Mouse (Mus musculus): Measurements from ENCODE around the gene Aldh4a1. TPM values are rescaled to one million over a fixed set of nuclear protein-coding genes. Genes with fewer than 3 reads are reported as not detected.
A peak's percentile ranks its signal among the peaks of the same experiment; 100 is the strongest.

Aldh4a1 gene
- polyA plus RNA-seq, 1 experiment: 44.5 TPM

- 55% methylated on average over 5 of the region's 5 CpGs for WGBS
- H3K4me1 ChIP-seq (ENCODE audit: control insufficient read depth, insufficient read depth, low read length): no peaks in the 10 kb centered on the region; the same call in 1 of the 2 replicates
- H3K4me3 ChIP-seq (replicated peaks; ENCODE audit: extremely low read depth, low read depth, low read length): no peak overlapping the region
Measured at GRCm38 (mm10) chr4:139631141-139631540, 8.5 kb downstream of the Aldh4a1 start.

DNA sequence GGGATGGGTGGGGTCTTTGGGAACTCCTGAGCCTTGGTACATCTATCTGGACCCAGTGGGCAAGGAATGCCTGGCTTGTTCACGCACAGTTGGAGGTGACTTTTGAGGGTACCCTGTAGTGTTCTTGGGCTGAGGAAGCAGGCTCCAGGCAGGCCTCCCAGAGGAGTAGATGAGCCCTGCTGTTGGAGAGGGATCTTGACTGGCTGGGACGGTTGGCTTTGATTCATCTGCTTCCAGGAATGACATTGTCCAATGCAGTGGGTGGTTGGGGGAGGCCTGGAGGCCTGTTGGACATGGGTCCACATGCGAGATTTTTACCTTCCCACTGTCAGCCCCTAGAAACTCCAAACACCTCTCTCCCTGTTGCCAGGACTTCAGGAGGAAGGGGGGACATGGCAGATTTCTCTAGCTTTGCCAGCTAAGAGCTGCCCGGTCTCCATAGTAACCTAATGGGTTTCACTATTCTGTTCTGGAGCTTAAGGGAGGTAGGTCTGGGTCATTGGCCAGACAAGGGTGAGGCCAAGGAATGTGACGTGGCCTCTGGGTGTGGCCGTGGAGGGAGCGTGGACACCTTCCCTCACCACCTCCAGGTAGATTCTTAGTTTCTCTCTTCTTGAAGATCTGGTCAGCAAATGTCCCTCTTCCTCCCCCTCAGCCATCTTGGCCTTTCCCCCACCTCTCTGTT lies 9.0 kb downstream of the Aldh4a1 start:
- no peak for TF ChIP-seq POLR2A (IDR thresholded peaks at IDR 0.05; ENCODE audit: borderline replicate concordance, extremely low read depth, low read depth, low read length)
- no peak for TF ChIP-seq CTCF (IDR thresholded peaks at IDR 0.05; ENCODE audit: insufficient read depth, low read length)
- Histone ChIP-seq H3K4me1 (ENCODE audit: control insufficient read depth, insufficient read depth, low read length) (no peaks in the 10 kb centered on the region; the same call in 1 of the 2 replicates), H3K4me3 (replicated peaks; ENCODE audit: extremely low read depth, low read depth, low read length) (no peak overlapping the region)
- 67% methylated on average over 7 of the region's 7 CpGs for WGBS
- no peak for DNase-seq

More at GRCm38 (mm10) chr4:139631141-139631540, 8.5 kb downstream of the Aldh4a1 start:
- TF ChIP-seq CTCF (IDR thresholded peaks at IDR 0.05; ENCODE audit: insufficient read depth, low read length): no peak
- no peak for DNase-seq

- Histone ChIP-seq H3K4me1 (ENCODE audit: control insufficient read depth, insufficient read depth, low read length) (no peaks in the 10 kb centered on the region; the same call in 1 of the 2 replicates), H3K4me3 (replicated peaks; ENCODE audit: extremely low read depth, low read depth, low read length) (no peak overlapping the region)
- TF ChIP-seq CTCF (IDR thresholded peaks at IDR 0.05; ENCODE audit: insufficient read depth, low read length) (no peak), POLR2A (IDR thresholded peaks at IDR 0.05; ENCODE audit: borderline replicate concordance, extremely low read depth, low read depth, low read length) (no peak)
- no peak for DNase-seq
- WGBS: 70% methylated on average over 10 of the region's 10 CpGs
Measured at GRCm38 (mm10) chr4:139632254-139632580, 9.6 kb downstream of the Aldh4a1 start.

- 29% methylated on average over 7 of the region's 7 CpGs for WGBS
- peak; percentile 100 for TF ChIP-seq CTCF (IDR thresholded peaks at IDR 0.05; ENCODE audit: insufficient read depth, low read length)
- TF ChIP-seq POLR2A (IDR thresholded peaks at IDR 0.05; ENCODE audit: borderline replicate concordance, extremely low read depth, low read depth, low read length): no peak
- peak; percentile 74 for DNase-seq
- no peak overlapping the region for H3K4me3 ChIP-seq (replicated peaks; ENCODE audit: extremely low read depth, low read depth, low read length)
- H3K4me1 ChIP-seq (ENCODE audit: control insufficient read depth, insufficient read depth, low read length): no peaks in the 10 kb centered on the region; the same call in 1 of the 2 replicates
Measured at GRCm38 (mm10) chr4:139636373-139636772, 13.7 kb downstream of the Aldh4a1 start.

- no peak for DNase-seq
- Histone ChIP-seq H3K4me1 (ENCODE audit: control insufficient read depth, insufficient read depth, low read length) (no peaks in the 10 kb centered on the region), H3K4me3 (replicated peaks; ENCODE audit: extremely low read depth, low read depth, low read length) (no peak overlapping the region)
- 82% methylated on average over 9 of the region's 9 CpGs for WGBS
- TF ChIP-seq POLR2A (IDR thresholded peaks at IDR 0.05; ENCODE audit: borderline replicate concordance, extremely low read depth, low read depth, low read length) (no peak), CTCF (IDR thresholded peaks at IDR 0.05; ENCODE audit: insufficient read depth, low read length) (no peak)
Measured at GRCm38 (mm10) chr4:139637847-139638246, 15.2 kb downstream of the Aldh4a1 start.

GRCm38 (mm10) chr4:139638356-139638755 lies 15.7 kb downstream of the Aldh4a1 start:
- H3K4me3 ChIP-seq (replicated peaks; ENCODE audit: extremely low read depth, low read depth, low read length): no peak overlapping the region
- no peak for DNase-seq
- TF ChIP-seq CTCF (IDR thresholded peaks at IDR 0.05; ENCODE audit: insufficient read depth, low read length) (no peak), POLR2A (IDR thresholded peaks at IDR 0.05; ENCODE audit: borderline replicate concordance, extremely low read depth, low read depth, low read length) (no peak)
- H3K4me1 ChIP-seq (ENCODE audit: control insufficient read depth, insufficient read depth, low read length): no peaks in the 10 kb centered on the region
- WGBS: 96% methylated on average over 16 of the region's 16 CpGs

DNA sequence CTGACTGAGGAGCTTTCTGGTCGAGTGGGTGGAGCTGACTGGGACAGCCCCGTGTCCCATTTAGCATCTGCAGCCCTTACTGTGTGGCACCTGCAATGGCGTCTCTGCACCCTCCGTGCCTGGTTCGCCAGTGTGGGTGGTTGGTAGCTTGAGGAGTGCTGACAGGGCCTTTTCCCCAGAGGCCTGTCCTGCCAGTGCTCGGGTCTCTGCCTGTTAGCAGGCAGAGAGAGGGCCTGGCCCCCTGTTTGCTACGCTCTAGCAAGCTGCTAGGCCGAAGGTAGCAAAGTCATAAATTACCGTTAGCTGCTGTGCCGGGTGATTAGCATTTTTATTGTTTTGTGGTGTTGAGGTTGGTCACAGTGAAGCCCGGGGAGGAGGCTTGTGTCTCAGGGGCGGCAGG lies 17.1 kb downstream of the Aldh4a1 start:
- Histone ChIP-seq H3K4me3 (replicated peaks; ENCODE audit: extremely low read depth, low read depth, low read length) (no peak overlapping the region), H3K4me1 (ENCODE audit: control insufficient read depth, insufficient read depth, low read length) (no peaks in the 10 kb centered on the region)
- 77% methylated on average over 12 of the region's 12 CpGs for WGBS
- DNase-seq: no peak
- no peak for TF ChIP-seq POLR2A (IDR thresholded peaks at IDR 0.05; ENCODE audit: borderline replicate concordance, extremely low read depth, low read depth, low read length)
- no peak for TF ChIP-seq CTCF (IDR thresholded peaks at IDR 0.05; ENCODE audit: insufficient read depth, low read length)

DNA sequence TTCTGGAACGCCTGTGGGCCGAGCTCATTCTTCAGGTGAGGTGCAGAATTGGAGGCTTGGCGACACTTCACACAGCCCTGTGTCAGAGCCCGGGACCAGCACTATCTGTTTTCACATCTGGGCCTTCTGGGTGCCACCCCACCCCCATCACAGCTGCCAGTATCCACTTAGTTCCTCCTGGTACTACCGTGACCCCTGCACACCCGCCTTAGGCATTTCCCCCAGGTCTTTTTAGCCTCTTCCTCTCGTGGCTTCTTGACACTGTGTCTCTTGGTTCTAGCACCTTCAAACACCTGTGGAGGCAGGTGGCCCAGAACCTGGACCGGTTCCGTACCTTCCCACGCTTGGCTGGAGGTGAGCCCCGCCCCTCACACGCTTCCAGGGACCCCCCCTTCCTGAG lies 17.7 kb downstream of the Aldh4a1 start:
- WGBS: 77% methylated on average over 12 of the region's 12 CpGs
- Histone ChIP-seq H3K4me3 (replicated peaks; ENCODE audit: extremely low read depth, low read depth, low read length) (no peak overlapping the region), H3K4me1 (ENCODE audit: control insufficient read depth, insufficient read depth, low read length) (no peaks in the 10 kb centered on the region)
- TF ChIP-seq CTCF (IDR thresholded peaks at IDR 0.05; ENCODE audit: insufficient read depth, low read length) (no peak), POLR2A (IDR thresholded peaks at IDR 0.05; ENCODE audit: borderline replicate concordance, extremely low read depth, low read depth, low read length) (no peak)
- DNase-seq: no peak

DNA sequence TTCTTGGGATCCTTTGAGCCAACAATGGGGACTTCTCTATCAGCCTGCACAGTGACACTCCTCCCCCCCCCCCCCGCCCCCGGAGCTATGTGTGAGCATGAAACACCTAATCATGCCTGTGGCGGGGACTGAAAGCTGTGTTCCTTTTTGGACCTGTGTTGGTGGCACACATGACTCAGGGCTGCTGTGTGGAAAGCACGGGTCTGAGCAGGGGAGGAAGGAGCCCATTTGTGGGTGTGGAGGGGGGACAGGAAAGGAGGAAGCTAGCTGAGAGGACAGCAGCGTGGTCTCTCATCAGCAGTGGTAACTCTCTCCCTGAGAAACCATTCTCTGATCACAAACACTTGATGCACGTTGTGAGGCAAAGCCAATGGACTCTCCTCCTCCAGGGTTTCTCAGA lies 18.1 kb downstream of the Aldh4a1 start:
- TF ChIP-seq CTCF (IDR thresholded peaks at IDR 0.05; ENCODE audit: insufficient read depth, low read length): no peak
- H3K4me3 ChIP-seq (replicated peaks; ENCODE audit: extremely low read depth, low read depth, low read length): no peak overlapping the region
- no peak for DNase-seq
- no peaks in the 10 kb centered on the region for H3K4me1 ChIP-seq (ENCODE audit: control insufficient read depth, insufficient read depth, low read length)
- 62% methylated on average over 6 of the region's 6 CpGs for WGBS

GRCm38 (mm10) chr4:139641829-139642425 lies 19.3 kb downstream of the Aldh4a1 start:
- no peak for DNase-seq
- Histone ChIP-seq H3K4me3 (replicated peaks; ENCODE audit: extremely low read depth, low read depth, low read length) (no peak overlapping the region), H3K4me1 (ENCODE audit: control insufficient read depth, insufficient read depth, low read length) (no peaks in the 10 kb centered on the region)
- TF ChIP-seq CTCF (IDR thresholded peaks at IDR 0.05; ENCODE audit: insufficient read depth, low read length) (no peak), POLR2A (IDR thresholded peaks at IDR 0.05; ENCODE audit: borderline replicate concordance, extremely low read depth, low read depth, low read length) (no peak)
- 26% methylated on average over 30 of the region's 30 CpGs for whole genome bisulfite sequencing

Measured in lung, adult 2 months (tissue).